Mouse (Mus musculus) gastrocnemius, postnatal 25 days (tissue): ENCODE results near the gene Akap13. TPM values are rescaled to one million over a fixed set of nuclear protein-coding genes. Genes with fewer than 3 reads are reported as not detected.

Source experiments
- DNase-seq: peaks from one replicate; pipeline ENCODE4 v3.0.0; 2022
- total RNA-seq, 2 experiments: library from RNA; stranded (reverse); gene quantifications; 1 replicate in 1 of 2; 2 replicates in 1 of 2; pipeline ENCODE4 v1.2.3; 2021

Gene Akap13
- total RNA-seq, 2 experiments from 2014 or later = 51.5 to 63.2 TPM

DNA sequence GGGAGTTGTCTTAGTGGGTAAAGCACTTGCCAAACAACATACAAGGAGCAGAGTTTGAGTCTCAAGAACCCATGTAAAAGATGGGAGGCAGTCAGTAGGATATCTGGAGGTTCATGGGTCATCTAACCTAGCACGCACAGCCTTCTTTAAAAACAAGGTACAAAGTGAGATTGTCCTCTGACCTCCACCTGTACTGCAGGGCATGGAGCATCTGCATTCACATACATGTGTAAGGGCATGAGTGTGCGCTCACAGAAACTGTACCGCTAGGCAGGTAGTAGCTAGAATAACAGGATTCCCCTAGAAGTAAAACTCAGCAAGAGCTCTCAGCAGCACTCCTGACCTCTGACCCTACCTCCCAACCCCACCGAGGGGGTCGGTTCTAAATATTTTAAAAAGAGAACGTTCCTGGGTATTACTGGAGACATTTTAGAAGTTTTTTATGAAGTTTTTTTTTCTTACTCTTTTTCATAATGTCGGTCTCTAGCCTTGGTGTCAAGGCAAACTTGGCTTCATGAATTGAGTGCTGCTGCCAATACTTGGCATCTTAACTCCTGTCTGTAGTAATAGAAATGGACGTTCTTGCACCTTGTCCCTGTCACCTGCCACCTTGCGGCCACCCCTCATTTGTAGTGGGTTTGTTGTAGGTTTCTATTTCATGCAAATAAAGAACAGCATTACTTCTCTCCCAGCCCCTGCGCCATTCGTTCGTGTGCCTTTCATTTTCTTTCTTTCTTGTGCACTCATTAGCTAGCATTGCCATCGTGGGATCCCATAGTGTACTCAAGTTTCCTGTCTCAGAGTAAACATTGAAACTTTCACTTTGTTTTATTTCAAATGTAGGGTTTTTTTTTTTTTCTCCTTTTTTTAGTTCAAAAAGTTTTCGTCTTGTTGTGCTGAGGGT lies 61.6 kb downstream of the Akap13 start:
- no peak for DNase-seq

DNA sequence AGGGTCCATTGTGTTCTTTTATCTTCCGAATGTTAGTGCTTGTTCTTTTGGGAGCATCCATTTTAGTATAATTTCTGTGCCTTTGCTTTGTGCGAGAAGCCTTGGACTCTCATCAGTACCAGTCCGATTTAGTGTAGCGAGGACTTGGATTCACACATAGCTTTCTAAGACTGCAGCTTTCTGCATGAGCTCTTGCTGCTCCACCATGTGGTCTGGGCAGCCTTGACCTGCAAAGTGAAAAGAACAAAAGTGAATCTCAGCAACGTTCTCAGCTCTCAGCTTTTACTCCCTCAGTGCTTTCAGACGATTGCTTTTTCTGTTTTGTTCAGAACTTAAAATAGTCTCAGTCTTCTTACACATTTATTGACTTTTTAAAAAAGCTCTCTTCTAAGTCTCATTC lies 65.2 kb downstream of the Akap13 start:
- DNase-seq = no peak

DNA sequence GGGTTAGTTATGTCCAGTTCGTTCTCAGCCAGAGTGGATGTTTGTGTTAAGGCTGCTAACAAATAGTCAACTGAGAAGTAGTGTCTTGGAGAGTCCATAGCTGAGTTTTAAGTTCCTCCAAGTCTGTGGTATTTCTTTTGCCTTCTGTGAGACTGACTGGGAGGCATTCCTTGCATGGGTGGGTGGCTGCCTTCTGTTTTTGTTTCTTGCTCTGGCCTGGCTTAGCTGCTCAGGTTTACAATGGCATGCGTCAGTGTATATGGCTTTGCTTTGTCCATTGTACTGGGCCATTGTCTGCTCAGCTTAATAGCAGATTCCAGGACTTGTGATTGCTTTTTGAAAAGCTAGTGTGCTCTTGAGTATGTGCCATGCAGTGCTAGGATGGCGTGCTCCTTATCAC lies 65.9 kb downstream of the Akap13 start:
- DNase-seq = no peak

DNA sequence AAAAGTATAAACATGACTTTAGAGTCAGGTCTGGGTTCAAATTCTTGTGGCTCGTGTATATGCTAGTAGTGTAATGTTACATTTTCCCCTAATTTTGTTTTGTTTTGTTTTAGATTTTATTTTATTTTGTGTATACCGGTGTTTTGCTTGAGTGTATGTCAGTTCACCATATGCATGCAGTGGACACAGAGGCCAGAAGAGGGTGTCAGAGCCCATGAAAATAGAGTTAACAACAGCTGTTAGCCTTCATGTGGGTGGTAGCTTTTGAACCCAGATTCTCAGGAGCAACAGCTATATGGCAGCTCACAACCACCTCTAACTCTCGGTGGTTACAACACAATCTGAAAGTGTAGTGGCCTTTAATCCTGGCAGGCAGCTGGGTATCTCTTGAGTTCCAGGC lies 66.9 kb downstream of the Akap13 start:
- DNase-seq = no peak

DNA sequence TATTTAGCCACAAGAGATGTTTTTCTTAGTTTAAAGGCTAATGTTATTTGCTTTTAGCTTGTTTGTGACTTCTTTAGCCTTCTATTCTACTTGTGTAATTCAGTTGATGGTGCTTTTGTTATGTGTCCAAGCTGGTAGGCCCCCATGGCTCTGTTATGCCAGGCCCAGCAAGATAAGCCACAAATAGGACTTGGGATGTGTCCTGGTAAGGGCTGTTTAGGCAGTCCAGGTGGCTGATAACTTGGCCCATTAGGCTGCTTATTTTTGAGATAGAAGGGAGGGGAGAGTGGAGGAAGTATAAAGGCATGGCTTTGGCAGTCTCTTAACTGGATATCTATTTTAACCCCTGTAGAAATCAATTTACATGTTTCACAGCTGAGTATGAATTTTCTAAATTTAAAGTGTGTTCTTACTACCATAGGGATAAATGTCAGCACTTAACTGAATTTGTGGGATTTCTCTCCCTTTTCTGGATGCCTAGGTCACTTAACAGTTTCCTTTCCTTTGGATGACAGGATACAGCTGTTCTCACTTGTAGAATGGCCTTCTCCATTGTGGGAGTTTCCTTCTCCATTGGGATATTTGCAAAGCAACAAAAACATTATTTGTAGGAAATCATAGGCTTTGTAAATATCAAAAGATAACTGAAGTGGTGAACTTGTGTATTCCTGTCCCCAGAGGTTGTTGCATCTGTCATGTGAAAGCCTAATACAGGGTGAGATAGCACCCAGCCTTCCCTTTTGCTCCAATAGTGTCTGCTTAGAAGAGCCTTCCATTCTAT lies 69.6 kb downstream of the Akap13 start:
- no peak for DNase-seq

DNA sequence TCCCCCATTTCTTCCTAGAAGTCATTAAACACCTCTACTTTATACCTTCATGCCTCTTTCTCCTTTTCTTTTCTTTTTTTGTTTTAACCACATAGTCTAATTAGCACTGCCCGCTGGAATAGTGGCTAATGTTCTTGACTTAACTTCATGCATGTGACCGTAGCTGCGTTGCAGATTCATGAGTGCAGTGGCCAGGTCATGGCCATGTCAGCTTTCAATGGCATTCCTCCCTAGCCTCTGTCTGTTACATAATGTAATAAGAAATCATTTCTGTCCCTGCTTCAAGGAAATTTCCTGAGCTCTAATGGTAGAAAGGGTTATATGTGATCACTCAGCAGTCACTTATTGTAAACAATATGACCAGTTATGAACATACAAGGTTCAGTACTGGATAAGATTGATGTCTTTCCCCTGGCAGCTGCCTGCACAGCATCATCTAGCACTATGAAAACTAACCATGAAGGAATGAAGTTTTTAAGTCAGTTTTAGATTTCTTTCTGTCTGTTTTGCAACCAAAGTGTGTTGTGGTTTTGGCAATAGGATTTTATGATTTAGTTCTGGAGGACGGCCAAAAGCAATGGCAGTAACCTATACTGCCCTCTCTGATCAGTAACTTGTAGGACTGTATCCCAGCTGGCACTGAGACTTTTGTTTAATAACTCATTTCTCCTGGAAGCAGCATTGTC lies 70.5 kb downstream of the Akap13 start:
- no peak for DNase-seq

DNA sequence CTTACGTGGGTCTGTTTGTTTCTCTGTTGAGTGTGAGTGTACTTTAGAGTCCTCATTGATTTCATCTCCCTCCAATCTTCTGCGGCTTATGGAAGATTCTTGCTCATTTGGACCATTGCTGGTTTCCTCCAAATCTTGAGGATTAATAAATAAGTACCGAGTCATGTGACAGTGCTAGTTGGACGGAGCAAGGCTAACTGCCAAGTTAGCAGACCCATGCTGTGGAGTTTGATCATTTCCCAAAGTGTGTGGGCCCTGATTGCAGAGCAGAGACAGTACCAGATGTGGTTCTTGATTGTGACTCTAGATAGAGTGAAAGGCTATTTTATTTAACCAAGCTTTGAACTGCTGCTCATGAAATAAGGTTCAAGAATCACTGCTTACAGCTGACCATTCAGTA lies 73.4 kb downstream of the Akap13 start:
- no peak for DNase-seq

DNA sequence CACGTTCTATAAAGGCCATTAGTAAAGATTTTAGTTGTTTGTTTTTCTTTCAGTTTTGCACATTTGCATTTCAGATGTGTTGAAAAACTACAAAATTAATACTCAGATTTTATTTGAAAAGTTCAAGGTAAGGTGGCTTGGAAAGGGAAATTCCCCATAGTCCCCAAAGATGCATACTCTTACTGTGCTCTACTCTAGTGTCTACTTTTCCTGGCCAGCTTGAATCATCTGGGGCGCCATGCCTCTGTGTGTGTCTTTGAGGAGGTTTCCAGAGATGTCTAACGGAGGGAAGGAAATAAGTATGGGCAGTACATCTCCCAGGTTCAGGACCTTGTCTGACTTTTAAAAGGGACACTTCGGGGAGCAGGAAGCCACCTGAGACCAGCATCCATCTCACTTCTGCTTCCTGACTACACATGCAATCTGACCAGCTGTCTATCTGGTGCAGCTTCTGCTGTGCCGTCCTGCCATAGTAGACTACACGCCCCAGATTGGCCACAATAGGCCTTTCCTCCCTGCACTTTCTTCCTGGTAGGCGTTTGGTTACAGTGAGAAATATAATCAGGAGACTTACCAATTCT lies 74.6 kb downstream of the Akap13 start:
- DNase-seq = no peak

DNA sequence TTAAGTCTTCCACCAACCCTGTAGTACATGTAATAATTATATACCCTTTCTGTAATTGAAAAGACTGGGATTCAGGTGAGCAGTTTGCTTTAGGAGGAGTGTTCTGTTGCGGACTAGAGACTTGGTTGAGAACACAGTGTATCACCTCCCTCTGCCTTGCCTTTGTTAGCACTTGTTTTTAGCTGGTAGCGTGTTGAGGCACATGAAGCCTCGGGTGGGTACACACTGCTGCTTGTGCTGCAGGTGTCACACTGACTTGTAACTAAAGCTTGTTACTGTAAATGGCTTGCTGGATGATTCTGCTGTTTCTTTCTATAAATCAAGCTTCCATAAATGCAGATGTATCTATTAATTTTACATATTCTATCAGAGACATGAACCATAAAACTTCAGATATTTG lies 75.3 kb downstream of the Akap13 start:
- no peak for DNase-seq

DNA sequence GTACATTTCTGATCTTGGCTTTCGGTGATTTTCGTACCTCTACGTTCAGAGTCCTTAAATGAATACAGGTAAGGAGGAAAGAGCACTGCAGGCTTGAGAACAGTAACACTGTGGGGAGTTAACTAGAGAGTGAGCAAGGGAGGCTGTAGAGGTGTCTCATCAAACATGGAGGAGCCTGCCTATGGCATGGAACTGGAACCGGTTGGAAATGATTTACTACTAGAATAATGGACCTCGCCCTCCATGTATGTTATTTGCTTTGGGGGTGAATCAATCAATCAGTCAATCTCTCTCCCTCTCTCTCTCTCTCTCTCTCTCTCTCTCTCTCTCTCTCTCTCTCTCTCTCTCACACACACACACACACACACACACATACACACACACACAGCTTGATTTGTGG lies 77.7 kb downstream of the Akap13 start:
- DNase-seq = no peak

DNA sequence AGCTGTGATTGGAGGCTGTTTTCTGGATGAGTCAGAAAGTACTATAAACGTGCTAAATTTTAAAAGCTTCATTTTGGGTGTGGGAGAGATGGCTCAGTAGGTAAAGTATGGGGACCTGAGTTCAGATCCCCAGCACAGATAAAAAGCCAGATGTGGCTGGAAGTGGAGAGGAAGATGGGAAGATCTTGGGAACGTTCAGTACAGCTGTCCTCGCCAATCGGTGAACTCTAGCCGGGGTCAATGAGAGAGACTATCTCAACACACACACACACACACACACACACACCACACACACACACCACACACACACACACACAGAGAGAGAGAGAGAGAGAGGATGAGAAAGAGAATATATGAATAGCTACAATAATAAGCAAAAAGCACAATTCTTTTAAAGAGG lies 81.0 kb downstream of the Akap13 start:
- no peak for DNase-seq

DNA sequence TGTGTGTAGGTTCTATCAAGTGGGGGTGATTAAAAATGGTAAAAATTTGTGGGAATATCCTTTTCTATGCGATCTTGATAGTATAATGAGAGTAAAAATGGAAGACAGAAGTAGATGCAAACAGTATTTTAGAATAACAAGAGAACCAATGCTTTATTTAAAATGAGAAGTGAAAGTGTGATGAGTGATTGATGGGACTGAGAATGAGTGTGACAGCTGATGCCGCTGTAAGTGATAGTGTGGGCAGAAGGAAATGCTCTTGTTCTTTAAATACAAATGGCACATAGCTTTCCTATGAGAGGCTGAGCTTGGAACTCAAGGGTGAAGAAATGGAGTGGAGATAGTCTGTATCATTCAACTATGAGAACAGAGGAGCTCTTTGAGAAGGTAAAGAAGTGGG lies 82.2 kb downstream of the Akap13 start:
- no peak for DNase-seq

DNA sequence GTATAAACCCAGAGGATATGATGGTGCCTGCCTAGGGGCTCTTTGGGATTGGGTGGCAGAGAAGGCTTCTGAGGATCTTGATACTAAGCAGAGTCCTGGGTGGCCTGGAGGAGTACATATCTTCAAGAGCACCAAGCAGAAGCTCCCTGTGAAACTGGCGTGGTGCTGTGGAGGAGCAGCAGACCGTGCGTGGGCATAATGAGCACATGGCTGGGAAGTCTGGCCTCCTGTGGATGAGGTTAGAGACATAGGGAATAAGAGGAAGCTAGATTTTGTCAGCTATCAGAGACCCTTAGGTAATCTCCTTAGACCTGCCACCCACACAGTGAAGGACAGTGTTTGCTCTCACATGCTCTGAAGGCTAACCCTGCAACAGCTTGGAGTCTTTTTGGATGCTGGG lies 83.2 kb downstream of the Akap13 start:
- no peak for DNase-seq

DNA sequence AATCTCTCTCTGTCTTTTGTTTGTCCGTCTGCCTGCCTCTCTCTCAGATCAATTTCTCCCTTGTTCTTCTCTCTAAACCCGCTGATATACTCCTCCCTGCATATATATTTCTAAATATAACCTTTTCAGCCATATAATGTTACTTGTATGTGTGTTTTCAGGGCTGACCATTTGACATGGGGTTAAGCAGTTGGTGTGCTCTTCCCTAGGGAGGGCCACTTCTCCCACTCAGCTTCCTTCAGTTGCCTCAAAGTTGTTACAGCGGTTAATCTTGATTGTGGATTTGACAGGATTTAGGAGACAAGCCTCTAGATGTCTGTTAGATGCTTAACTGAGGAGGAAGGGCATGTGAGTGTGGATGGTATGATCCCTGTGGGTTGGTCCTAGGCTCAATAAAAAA lies 83.8 kb downstream of the Akap13 start:
- no peak for DNase-seq

DNA sequence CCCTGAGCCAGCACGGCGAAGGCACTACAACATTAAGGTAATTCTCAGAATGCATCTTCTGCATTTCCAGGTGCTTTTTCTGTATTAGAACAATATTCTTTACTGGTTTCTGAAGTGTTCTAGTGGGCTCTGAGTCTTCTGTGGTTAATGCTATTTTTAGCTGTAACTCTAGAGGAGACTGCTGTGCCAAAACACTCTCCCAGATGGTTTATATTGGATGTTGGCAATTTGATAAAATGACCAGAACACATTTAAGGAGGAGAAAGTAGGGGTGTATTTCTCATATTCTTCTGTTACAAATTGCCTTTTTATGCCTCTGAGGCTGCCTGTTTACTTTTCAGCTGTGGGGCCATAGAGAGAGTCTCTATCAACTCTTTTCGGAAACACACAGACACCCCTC lies 94.5 kb downstream of the Akap13 start:
- DNase-seq = no peak

DNA sequence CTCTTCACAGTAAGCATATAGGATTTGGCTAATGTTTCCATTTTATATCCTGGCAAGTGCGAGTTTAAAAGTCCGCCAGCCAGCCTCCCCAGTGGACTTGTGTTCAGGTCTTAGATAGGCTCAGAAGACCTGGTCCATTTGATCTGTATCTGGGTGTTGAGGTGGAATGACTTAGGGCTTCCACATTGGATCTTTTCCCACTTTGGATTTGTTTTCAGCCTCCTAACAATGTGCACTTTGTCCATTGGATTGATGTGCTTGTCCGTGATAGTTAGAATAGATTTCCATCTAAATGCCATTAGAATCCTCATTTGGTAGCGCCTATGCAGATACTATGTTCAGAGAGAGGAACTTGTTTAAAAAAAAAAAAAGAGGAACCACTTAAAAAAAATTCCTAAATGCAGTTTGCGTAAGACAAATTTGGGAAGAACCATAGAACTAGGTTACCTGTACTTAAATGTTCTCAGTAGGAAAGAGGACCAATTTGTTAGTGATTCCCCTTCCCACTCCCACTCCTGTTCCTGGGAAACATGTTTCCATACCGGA lies 95.5 kb downstream of the Akap13 start:
- no peak for DNase-seq

DNA sequence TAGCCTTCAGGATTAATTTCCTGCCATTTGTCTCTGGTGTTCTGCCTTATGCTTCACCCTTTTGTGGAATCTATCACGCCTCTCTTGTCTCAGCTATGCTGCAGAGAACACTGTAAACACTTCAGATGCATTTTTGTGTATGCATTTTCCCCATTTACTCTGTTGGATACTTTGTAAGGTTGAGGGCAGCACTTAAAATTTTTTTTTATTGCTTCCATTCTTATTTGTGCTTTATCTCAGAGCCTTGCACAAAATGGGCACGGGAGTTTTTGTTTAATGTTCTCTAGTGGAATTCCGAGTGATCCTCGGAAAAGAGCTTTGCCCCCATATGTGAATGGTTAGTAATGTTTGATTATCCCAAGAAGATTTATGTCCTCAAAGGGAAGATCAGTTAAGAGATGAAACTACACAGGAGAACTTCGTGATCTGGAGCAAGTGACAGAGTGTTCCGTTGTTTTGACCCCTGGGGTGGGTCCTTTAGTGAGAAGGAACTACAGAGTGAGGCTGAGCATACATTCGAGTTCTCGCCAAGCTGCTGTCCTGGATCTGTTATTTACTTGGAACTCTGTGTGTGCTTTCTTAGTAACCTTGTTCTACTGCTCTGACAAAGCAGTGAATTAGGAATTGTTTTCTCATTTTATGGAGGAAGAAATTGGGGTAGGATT lies 97.8 kb downstream of the Akap13 start:
- peak; percentile 37 for DNase-seq

DNA sequence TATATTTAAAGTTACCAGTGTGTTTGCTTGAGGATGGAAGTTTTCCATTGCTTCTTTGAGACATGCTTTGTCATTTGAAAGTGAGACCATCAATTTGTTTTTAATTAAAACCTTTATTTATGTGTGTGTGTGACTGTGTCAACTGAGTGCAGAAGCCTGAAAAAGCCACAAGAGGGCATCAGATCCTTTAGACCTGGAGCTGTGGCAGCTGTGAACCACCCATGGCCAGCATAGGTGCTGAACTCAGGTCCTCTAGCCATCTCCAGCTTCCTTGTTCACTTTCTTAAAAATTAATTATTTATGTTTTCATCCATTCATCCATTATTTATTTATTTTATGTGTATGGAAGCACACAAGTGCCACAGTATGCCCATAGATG lies 98.3 kb downstream of the Akap13 start:
- no peak for DNase-seq

DNA sequence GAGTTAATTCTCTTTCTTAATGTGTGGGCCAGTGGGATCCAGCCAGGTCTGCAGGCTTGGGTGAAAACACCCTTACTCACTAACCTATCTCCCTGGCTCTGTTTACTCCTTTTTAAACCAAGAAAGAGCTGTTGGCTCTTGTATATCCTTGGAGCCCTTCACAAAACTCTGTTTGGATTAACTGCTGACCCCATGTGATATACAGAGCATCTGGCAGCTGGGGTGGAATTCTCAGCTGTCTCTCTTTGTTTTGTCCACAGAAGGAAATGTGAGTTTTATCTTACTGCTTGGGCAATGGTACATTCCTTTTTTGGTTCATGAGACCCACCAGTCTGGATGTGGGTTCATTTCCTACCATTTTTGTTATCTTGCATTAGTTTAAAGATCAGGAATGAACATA lies 98.7 kb downstream of the Akap13 start:
- no peak for DNase-seq

DNA sequence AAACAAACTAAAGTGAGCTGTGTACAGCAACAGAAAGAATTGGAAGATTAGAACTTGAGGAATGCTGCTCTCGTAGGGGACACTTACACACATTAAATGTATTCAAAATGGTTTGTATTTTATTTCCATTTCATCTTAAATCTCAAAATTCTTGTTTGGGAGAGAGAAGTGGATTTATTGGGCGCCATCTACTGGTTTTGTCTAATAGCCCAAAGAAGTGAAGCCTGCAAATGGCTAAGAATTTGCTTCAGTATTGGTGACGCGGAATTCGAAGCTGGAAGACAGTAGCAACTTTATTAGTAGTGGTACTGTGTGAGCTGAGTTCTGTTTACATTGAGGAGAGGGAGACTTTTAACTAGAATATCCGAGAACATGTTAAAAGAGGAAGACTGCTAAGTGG lies 100.6 kb downstream of the Akap13 start:
- DNase-seq = no peak

DNA sequence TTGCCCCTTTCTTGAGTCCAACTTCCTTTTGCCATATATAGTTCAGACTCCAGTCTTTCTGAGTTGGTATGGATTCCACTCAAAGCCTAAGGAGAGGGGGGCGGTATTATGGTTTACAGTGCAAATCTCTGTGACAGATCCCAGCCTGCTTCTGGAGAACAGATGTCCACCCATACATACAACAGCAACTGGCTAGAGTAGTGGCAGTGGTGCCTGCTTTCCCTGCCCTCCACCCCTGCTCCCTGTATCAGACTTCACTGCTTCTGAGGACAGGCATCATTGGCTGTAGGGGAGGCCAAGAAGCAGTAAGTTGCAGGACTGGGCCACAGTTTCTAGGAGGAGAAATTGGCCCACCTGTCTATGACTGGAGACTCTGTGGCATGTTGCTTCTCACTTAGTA lies 102.9 kb downstream of the Akap13 start:
- DNase-seq = no peak

DNA sequence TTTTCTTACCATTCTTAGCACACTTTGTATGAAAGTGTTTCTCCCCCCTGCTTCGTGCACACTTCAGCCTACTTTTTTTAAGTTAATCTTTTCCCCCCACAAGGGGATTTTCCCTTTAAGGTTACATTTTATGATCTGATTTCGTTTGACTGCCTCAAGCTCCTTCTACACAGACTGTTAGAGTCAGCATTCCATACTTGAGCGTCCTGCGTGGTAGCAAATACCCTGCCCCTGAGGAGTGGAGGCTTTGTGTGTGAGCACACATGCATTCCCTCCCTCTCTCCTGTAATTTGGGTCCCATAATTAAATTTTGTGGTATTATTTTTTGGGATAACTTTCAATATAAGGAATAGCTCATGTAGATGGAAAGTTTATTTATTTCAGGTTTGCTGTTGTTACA lies 103.8 kb downstream of the Akap13 start:
- DNase-seq = no peak
